Mouse (Mus musculus): ENCODE results near the gene Myh3. TPM values are rescaled to one million over a fixed set of nuclear protein-coding genes. Genes with fewer than 3 reads are reported as not detected.
"Not testable (repeated sequence)": the region's sequence is repeated elsewhere in the genome, so short reads cannot be mapped to it uniquely, and the experiment has no call there.

Gene Myh3
- total RNA-seq, 2 experiments from 2014 or later, result 7.7 to 11.8 TPM

GRCm38 (mm10) chr11:67075036-67075435 lies 3.1 kb upstream of the Myh3 start:
- DNase-seq, result no peak
- intact Hi-C loops (cut with DNase I), result no loop called here

- intact Hi-C loops (cut with DNase I), result no loop called here
These were observed 1.3 kb upstream of the Myh3 start for GRCm38 (mm10) chr11:67076781-67077180.

DNA sequence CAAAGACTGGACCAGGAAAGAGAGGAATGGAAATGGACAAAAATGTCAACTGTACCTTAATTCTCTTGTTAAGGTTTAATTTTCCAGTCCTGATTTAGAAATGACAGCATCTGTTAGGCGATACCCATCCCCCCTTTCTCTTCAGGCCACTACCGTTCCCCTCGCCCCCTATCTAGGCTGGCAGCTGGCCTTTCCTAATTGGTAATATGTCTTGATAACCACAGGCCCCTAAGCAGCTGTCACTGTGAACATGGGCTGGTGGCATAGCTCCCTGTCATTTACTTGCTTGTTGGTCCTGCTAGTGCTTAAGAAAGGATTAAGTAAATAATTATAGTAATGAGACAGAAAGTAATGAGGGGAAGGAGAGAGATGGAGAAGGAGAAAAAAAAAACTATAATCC lies 665 bp upstream of the Myh3 start:
- DNase-seq, result no peak
- intact Hi-C loops (cut with DNase I), result no loop called here

More at GRCm38 (mm10) chr11:67076781-67077180, 1.3 kb upstream of the Myh3 start:
- DNase-seq, result no peak

DNA sequence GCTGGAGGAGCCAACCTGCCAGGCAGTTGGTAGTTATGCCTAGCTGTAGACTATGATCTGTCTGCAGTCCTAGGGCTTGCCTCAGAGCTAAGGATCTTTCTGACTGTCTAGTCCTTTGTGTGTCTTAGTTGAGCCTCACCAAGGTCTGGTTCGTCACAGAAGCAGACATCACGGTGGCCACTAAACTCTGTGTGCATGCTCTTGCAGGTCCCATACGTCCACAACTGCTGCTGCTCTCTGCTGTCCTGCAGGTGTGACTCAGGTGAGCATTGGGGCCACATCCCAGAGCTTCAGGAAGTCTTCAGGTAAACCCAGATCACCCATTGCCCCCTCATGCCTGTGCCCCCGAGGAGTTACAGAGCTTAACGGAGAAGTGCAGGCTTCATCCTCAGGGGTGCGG lies 788 bp downstream of the Myh3 start:
- intact Hi-C loops (cut with DNase I), result no loop called here

DNA sequence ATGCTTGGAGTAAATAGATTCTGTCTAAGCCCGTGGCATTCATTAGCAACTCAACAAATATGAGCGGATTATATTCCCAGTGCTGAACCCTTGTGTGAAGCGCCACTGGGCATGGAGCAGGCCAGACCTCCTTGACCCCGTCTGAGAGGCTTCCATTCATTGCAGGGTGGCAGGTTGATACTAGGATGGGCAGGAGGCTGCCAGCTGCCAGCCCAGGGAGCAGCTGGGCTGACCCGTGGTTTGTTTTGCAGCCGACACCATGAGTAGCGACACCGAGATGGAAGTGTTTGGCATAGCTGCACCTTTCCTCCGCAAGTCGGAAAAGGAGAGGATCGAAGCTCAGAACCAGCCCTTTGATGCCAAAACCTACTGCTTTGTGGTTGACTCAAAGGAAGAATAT lies 1.6 kb downstream of the Myh3 start:
- DNase-seq, result no peak
- intact Hi-C loops (cut with DNase I), result loop anchor here (5.0 kb wide), 1 partner anchor 172 kb away; no protein-coding TSS in a partner anchor

More for the DNA sequence above, 788 bp downstream of the Myh3 start:
- no peak for DNase-seq

- intact Hi-C loops (cut with DNase I), result loop anchor here (5.0 kb wide), 1 partner anchor 173 kb away; no protein-coding TSS in a partner anchor
- DNase-seq, result peak in 1 of 2 experiments; percentile 39
These were observed 2.1 kb downstream of the Myh3 start for GRCm38 (mm10) chr11:67080168-67080567.

DNA sequence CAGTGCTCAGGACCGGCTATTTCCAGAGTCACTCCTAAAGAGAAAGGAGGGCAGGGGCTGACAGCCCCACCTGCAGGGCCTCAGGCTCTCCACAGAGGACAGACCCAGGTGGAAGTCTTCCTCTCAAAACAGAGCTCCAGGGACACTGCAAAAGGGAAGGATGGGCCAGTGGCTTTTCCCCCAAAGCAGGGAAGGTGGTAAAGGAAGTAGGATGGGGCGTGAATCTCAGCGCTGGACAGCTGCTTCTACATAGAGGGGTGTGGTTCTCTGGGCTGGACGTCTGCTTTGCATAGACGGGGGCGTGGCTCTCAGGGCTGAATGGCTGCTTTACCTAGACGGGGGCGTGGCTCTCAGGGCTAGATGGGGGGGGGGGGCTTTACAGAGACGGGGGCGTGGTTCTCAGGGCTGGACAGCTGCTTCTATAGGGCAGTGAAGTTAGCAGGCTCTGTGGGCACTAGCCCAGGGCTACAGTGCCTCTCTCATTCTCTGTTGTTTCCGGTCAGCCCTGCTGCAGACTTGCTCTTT lies 3.1 kb downstream of the Myh3 start:
- DNase-seq, result no peak
- intact Hi-C loops (cut with DNase I), result loop anchor here (5.0 kb wide), 1 partner anchor 174 kb away; no protein-coding TSS in a partner anchor

GRCm38 (mm10) chr11:67082188-67082587 lies 4.1 kb downstream of the Myh3 start:
- no peak for DNase-seq
- intact Hi-C loops (cut with DNase I), result loop anchor here (5.0 kb wide), 1 partner anchor 175 kb away; no protein-coding TSS in a partner anchor

DNA sequence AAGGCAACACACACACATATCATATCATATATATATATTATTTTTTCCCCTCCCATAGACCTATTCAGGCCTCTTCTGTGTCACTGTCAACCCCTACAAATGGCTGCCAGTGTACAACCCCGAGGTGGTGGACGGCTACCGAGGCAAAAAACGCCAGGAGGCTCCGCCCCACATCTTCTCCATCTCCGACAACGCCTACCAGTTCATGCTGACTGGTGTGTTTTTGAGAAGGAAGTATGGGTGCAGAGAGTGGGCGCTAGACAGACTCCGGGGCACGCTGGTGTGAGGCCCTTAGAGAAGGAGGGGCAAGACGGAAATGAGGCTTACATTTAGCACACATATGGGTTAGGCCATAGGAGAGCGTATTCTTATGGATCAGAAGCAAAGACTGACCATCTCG lies 4.7 kb downstream of the Myh3 start:
- DNase-seq, result no peak
- intact Hi-C loops (cut with DNase I), result loop anchor here (5.0 kb wide), 1 partner anchor 175 kb away; no protein-coding TSS in a partner anchor

- intact Hi-C loops (cut with DNase I), result loop anchor here (5.0 kb wide), 1 partner anchor 176 kb away; no protein-coding TSS in a partner anchor
These were observed 5.1 kb downstream of the Myh3 start for GRCm38 (mm10) chr11:67083239-67083638.

GRCm38 (mm10) chr11:67083712-67084340 lies 5.7 kb downstream of the Myh3 start:
- DNase-seq, result no peak
- intact Hi-C loops (cut with DNase I), result loop anchor here (2.0 to 5.0 kb wide), 2 partner anchors 57 to 177 kb away; no protein-coding TSS in a partner anchor

More at GRCm38 (mm10) chr11:67083239-67083638, 5.1 kb downstream of the Myh3 start:
- DNase-seq, result no peak

DNA sequence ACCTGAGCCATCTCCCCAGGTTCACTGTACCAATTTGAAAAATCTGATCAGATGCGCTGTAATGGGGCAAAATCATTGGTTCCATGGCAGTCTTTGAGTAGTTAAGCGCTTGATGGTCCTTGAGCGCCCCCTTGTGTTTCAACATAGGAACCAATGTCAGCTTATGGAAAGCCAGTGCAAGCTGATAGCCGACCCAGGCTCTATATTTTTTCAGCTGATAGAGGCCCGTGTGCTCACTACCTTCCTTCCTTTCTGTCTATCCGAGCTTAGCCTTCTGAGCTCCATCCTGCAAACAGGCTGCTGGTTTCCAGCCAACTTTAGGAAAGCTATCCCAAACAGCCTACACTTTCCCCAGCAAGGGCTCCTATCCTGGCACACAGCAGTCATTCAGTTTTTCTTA lies 7.4 kb downstream of the Myh3 start:
- peak in 1 of 2 experiments; percentile 54 for DNase-seq
- intact Hi-C loops (cut with DNase I), result loop anchor here (2.0 kb wide), 1 partner anchor 59 kb away; no protein-coding TSS in a partner anchor

DNA sequence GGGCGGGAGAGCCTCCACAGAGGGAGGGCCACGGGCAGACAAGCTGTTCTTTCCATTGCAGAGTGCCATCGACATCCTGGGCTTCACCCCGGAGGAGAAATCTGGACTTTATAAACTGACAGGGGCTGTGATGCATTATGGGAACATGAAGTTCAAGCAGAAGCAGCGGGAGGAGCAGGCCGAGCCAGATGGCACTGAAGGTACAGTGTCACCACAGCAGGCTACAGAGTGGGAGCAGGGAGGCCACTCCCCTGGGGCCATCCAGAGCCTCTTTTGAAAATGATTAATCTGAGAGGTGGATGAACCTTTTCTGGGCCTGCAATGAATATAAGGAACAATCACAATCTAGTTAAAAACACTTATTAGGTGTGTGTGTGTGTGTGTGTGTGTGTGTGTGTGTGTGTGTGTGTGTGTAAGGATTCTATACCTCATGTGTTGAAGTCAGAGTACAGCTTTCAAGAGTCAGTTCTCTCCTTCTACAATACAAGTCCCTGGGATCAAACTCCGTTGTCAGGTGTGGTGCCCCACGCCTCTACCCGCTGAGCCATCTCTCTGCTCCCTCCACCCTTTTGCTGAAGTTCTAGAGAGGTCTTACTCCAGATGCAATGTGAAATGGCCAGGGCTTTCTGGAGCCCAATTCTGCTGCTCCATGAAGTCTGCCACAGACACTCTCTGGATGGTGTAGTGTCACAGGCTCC lies 8.5 kb downstream of the Myh3 start:
- no peak for DNase-seq
- intact Hi-C loops (cut with DNase I), result no loop called here

DNA sequence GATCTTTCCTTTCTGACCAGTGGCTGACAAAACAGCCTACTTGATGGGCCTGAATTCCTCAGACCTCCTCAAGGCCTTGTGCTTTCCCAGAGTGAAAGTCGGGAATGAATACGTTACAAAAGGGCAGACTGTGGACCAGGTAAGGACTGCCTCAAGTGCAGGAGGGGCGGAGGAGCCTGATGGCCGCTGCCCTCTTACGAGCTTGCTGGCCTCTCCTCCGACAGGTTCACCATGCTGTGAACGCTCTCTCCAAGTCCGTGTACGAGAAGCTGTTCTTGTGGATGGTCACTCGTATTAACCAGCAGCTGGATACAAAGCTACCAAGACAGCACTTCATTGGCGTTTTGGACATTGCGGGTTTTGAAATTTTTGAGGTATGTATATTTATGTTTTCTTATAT lies 9.1 kb downstream of the Myh3 start:
- intact Hi-C loops (cut with DNase I), result no loop called here

DNA sequence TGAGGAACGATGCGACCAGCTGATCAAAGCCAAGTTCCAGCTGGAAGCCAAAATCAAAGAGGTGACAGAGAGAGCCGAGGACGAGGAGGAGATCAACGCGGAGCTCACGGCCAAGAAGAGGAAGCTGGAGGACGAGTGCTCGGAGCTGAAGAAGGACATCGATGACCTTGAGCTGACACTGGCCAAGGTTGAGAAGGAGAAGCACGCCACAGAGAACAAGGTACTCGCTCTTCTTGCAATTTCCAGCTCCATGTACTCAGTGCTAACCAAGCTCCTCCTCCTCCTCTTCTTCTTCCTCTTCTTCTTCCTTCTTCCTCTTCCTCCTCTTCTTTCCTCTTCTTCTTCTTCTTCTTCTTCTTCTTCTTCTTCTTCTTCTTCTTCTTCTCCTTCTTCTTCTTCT lies 14.3 kb downstream of the Myh3 start:
- DNase-seq; intact Hi-C loops (cut with DNase I): not testable (repeated sequence)

More for the DNA sequence above, 9.1 kb downstream of the Myh3 start:
- no peak for DNase-seq

- intact Hi-C loops (cut with DNase I), result no loop called here
- DNase-seq, result no peak
These were observed 15.1 kb downstream of the Myh3 start for GRCm38 (mm10) chr11:67093201-67093600.

GRCm38 (mm10) chr11:67093652-67094051 lies 15.6 kb downstream of the Myh3 start:
- intact Hi-C loops (cut with DNase I), result no loop called here

GRCm38 (mm10) chr11:67094470-67094869 lies 16.4 kb downstream of the Myh3 start:
- no peak for DNase-seq
- intact Hi-C loops (cut with DNase I), result no loop called here

More at GRCm38 (mm10) chr11:67093652-67094051, 15.6 kb downstream of the Myh3 start:
- DNase-seq, result no peak

DNA sequence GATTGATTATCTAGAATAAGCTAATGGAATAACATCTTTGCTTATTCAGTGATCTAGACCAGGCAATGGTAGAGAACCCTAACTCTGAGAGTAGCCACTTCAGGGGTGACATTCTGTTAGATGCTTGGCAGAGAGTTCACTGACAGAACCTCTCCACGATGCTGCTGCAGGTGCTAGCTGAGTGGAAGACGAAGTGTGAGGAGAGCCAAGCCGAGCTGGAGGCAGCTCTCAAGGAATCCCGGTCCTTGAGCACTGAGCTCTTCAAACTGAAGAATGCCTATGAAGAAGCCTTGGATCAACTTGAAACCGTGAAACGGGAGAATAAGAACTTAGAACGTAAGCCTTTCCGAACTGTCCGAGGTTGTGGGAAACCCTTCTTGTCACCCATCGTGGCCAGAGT lies 19.6 kb downstream of the Myh3 start:
- intact Hi-C loops (cut with DNase I), result no loop called here
- no peak for DNase-seq

DNA sequence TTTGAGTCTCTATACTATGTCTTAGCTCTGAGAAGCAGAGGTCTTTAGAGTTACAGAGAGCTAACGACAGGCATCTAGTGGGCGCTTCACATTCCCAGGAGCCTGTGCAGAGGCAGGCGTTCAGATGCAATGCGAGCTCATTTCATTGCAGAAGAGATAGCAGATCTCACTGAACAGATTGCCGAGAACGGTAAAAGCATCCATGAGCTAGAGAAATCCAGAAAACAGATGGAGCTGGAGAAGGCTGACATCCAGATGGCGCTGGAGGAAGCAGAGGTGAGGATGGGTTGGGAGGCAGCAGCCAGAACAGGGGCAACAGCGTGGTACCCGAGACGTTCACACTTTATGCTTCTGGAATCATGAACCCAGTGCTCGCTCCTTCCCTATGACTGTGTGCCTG lies 20.3 kb downstream of the Myh3 start:
- intact Hi-C loops (cut with DNase I), result no loop called here
- DNase-seq, result no peak

DNA sequence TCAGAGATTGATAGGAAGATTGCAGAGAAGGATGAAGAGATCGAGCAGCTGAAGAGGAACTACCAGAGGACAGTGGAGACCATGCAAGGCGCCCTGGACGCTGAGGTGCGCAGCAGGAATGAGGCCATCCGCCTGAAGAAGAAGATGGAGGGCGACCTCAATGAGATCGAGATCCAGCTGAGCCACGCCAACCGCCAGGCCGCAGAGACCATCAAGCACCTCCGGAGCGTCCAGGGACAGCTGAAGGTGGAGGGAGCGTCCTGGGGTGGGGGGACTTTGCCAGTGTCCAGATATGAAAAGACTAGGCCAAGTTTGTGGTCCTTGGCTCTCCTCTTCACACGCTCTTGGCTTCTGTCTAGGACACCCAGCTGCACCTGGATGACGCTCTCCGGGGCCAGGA lies 21.1 kb downstream of the Myh3 start:
- no peak for DNase-seq
- intact Hi-C loops (cut with DNase I), result no loop called here

All from gastrocnemius, postnatal 36 days (tissue).